Mouse (Mus musculus): ENCODE measurements around the gene Olfr1279. TPM values are rescaled to one million over a fixed set of nuclear protein-coding genes. Genes with fewer than 3 reads are reported as not detected.
"Not testable (repeated sequence)": the region's sequence is repeated elsewhere in the genome, so short reads cannot be mapped to it uniquely, and the experiment has no call there.

Olfr1279 gene
- not detected in 2 replicates for polyA plus RNA-seq (2012; ENCODE audit: insufficient read depth, insufficient read length, missing spikeins)

DNA sequence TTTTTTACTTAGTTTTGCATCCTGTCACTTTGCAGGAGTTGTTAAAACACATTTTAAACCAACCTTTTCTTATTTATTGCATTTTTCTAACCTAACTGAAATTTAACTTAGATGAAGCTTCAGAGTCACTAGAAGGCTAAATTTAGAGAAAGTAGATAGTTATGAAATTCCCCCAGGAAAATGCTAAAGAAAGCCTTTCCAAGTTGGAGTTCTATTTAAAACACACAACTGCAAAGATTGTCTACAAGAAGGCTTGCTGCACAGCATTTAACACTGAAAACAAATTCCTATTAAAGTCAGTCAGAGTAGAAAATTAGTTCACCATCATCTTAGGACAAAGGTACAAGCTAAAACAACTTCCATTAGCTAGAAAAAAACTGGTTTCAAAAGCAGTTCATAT, at the start of gene Olfr1279:
Gene Olfr1279, plus strand, starts transcription at position 262 of the 400 bp plus-strand sequence.
- TF ChIP-seq POLR2A (IDR thresholded peaks at IDR 0.05; ENCODE audit: borderline replicate concordance, low read depth, low read length), result no peak
- no peak for TF ChIP-seq CTCF (IDR thresholded peaks at IDR 0.05; ENCODE audit: low read depth, low read length)
- no peak within 1 kb of the TSS for H3K4me3 ChIP-seq (ENCODE audit: insufficient read depth, low read length)
- H3K27ac ChIP-seq (ENCODE audit: insufficient read depth, low read depth, low read length), result no peak within 1 kb of the TSS
- no peaks in the 10 kb centered on the region for H3K4me1 ChIP-seq (ENCODE audit: control insufficient read depth, insufficient read depth, low read length)

DNA sequence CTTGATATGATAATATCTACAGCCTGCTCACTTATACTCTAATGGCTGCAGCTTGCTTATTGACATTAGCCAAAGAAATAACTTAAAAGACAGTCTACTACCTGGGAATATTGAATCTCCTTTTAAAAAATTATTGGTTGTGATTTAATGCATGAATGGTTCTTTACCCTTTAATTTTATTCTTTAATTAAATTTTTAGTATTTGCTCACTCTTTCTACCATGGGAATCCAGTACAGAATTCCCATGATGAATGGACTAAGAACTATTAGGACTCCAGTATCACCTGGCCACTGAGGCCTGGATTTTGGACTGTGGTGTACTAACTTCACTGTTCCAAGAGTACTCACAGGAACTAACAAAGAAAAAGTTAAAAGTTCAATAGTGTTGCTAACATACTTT, 46.2 kb upstream of the Olfr1279 start, which contains the start of gene Olfr1276:
Gene Olfr1276, plus strand, starts transcription at position 301 of the 400 bp plus-strand sequence.
- Histone ChIP-seq H3K4me3 (ENCODE audit: insufficient read depth, low read length) (no peak within 1 kb of the TSS), H3K27ac (ENCODE audit: insufficient read depth, low read depth, low read length) (no peak within 1 kb of the TSS), H3K4me1 (ENCODE audit: control insufficient read depth, insufficient read depth, low read length) (no peaks in the 10 kb centered on the region)
- TF ChIP-seq CTCF (IDR thresholded peaks at IDR 0.05; ENCODE audit: low read depth, low read length) (no peak), POLR2A (IDR thresholded peaks at IDR 0.05; ENCODE audit: borderline replicate concordance, low read depth, low read length) (no peak)

DNA sequence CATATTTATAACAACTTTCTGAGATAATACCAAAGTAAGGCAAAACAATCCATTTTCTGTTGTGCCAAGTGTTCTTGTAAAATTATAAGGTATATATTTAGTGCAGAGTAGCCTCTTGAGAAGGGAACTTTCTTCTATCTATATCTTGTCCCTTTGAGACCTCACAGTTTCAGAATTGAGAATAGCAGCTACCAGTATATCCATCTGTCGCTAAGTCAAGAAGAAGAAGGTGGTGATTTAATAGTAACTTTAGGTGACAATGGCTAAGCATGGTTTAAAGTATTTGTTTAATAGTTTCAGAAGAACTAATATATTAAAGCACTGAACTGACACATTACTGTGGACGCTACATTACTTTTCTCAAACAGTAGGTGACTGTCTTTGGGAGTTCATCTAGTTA, 26.4 kb upstream of the Olfr1279 start, which contains the start of gene Olfr1277:
Gene Olfr1277, minus strand, starts transcription at position 101 of the 400 bp plus-strand sequence.
- Histone ChIP-seq H3K4me3 (ENCODE audit: insufficient read depth, low read length) (no peak within 1 kb of the TSS), H3K27ac (ENCODE audit: insufficient read depth, low read depth, low read length) (no peak within 1 kb of the TSS), H3K4me1 (ENCODE audit: control insufficient read depth, insufficient read depth, low read length) (no peaks in the 10 kb centered on the region)
- TF ChIP-seq POLR2A (IDR thresholded peaks at IDR 0.05; ENCODE audit: borderline replicate concordance, low read depth, low read length) (no peak), CTCF (IDR thresholded peaks at IDR 0.05; ENCODE audit: low read depth, low read length) (no peak)

DNA sequence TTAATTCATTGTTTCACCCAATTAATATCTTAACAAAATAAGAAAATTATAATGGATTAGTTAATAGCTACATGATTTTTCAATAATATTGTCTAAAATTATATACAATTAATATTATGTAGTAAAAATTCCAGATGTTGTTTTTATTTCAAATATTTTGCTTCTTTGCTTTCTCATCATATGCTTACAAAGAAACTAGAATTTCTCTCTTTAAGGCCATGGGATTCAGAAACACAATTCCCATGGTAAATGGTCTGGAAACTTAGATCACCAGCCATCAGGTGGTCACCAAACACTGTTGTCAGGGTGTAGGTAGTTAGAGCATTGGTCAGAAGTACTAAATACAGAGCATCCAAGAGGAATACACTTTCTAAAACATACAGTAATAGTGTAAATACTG, 10.6 kb upstream of the Olfr1279 start, which contains the start of gene Olfr1278:
Gene Olfr1278, plus strand, starts transcription at position 301 of the 400 bp plus-strand sequence.
- TF ChIP-seq POLR2A (IDR thresholded peaks at IDR 0.05; ENCODE audit: borderline replicate concordance, low read depth, low read length), result no peak
- TF ChIP-seq CTCF (IDR thresholded peaks at IDR 0.05; ENCODE audit: low read depth, low read length), result no peak
- H3K4me1 ChIP-seq (ENCODE audit: control insufficient read depth, insufficient read depth, low read length), result no peaks in the 10 kb centered on the region
- H3K27ac ChIP-seq (ENCODE audit: insufficient read depth, low read depth, low read length), result no peak within 1 kb of the TSS
- H3K4me3 ChIP-seq (ENCODE audit: insufficient read depth, low read length), result no peak within 1 kb of the TSS

DNA sequence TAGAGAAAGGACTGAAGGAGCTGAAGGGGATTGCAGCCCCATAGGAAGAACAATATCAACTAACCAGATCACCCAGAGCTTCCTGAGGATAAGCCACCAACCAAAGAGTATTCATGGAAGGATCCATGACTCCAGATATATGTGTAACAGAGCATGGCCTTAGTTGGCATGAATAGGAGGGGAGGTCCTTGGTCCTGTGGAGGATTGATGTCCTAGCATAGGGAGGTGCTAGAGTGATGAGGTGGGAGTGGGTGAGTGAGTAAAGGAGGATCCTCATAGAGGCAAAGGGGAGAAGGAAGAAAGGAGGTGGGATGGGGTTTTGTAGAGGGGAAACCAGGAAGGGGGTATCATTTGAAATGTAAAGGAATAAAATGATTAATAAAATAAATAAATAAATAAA, 1.9 kb upstream of the Olfr1279 start:
- Histone ChIP-seq H3K4me3 (ENCODE audit: insufficient read depth, low read length) (no peak overlapping the region), H3K4me1 (ENCODE audit: control insufficient read depth, insufficient read depth, low read length) (no peaks in the 10 kb centered on the region), H3K27ac (ENCODE audit: insufficient read depth, low read depth, low read length) (no peak overlapping the region)
- TF ChIP-seq CTCF (IDR thresholded peaks at IDR 0.05; ENCODE audit: low read depth, low read length), result no peak
- TF ChIP-seq POLR2A (IDR thresholded peaks at IDR 0.05; ENCODE audit: borderline replicate concordance, low read depth, low read length), result no peak

DNA sequence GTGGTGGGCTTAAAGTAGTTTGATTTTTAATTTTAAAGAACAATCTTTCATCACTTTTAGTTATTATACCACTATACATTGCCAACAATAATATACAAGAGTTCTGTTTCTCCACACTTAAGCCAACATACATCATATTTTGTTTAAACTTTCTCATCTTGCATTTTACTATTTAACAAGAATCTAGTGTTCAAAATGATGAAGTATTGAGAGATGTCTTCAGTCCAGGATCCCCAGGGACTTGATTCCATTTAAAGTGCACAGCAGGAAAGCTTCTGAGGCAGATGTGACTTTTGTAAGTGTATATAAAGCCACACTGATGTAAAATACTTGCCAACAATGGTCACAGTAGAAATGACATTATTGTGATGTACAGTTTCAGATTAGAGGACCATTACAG, 13.3 kb downstream of the Olfr1279 start, which contains the start of gene Olfr1280:
Gene Olfr1280, plus strand, starts transcription at position 301 of the 400 bp plus-strand sequence.
- no peak within 1 kb of the TSS for H3K27ac ChIP-seq (ENCODE audit: insufficient read depth, low read depth, low read length)
- no peak within 1 kb of the TSS for H3K4me3 ChIP-seq (ENCODE audit: insufficient read depth, low read length)
- H3K4me1 ChIP-seq (ENCODE audit: control insufficient read depth, insufficient read depth, low read length), result no peaks in the 10 kb centered on the region
- TF ChIP-seq POLR2A (IDR thresholded peaks at IDR 0.05; ENCODE audit: borderline replicate concordance, low read depth, low read length) (no peak), CTCF (IDR thresholded peaks at IDR 0.05; ENCODE audit: low read depth, low read length) (no peak)

DNA sequence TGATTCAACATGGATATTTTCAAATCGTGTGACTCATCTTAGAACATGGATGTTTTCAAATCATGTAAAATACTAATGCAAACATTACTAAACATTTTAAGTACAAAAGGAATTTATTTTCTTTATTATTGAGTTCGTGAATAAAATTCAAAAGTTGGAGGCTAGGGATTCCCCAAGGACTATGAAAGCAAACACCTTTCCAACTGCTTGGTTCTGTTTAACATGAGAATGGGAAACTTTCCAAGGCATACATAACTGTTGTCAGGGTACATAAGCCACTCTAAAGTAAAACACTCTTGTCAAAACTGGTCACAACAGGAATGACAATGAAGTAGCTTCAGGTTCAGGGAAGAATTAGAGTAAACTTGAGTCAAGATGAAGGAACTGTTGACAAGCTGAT, 25.8 kb downstream of the Olfr1279 start, which contains the start of gene Olfr1281:
Gene Olfr1281, plus strand, starts transcription at position 301 of the 400 bp plus-strand sequence.
- no peak within 1 kb of the TSS for H3K27ac ChIP-seq (ENCODE audit: insufficient read depth, low read depth, low read length)
- no peak for TF ChIP-seq CTCF (IDR thresholded peaks at IDR 0.05; ENCODE audit: low read depth, low read length)
- no peak within 1 kb of the TSS for H3K4me3 ChIP-seq (ENCODE audit: insufficient read depth, low read length)
- no peaks in the 10 kb centered on the region for H3K4me1 ChIP-seq (ENCODE audit: control insufficient read depth, insufficient read depth, low read length)

DNA sequence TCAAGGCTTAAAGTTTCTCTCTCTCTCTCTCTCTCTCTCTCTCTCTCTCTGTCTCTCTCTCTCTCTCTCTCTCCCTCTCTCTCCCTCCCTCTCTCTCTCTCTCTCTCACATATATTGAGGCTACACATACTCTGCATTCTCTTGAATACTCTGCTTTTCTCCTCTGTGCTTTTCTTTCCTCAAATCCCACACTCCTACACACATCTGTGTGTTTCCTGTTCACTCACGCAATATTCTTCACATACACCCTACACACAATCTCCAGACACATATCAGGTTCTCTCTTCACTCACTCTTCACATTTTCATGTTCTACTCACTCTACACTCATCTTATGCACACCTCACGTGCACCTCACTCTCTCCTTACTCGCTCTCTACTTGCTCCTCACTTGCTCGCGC, 33.3 kb downstream of the Olfr1279 start:
- H3K4me3 ChIP-seq (ENCODE audit: insufficient read depth, low read length); H3K27ac ChIP-seq (ENCODE audit: insufficient read depth, low read depth, low read length); H3K4me1 ChIP-seq (ENCODE audit: control insufficient read depth, insufficient read depth, low read length): not testable (repeated sequence)

DNA sequence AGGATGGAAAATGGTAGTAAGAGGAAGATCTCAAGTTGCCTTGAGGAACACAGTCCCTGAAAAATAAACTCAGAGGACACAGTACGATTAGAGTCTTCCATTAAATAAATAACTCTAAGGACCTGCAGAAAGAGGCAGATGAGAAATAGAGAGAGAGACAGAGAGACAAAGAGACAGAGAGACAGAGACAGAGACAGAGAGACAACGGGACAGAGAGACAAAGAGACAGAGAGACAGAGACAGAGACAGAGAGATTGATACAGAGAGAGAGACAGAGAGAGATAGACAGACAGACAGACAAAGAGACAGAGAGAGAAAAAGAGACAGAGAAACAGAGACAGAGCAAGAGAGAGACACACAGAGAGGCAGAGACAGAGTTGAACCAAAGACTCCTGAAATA, 35.5 kb downstream of the Olfr1279 start, which contains the start of gene Olfr1282:
Gene Olfr1282, minus strand, starts transcription at position 101 of the 400 bp plus-strand sequence.
- no peak within 1 kb of the TSS for H3K4me3 ChIP-seq (ENCODE audit: insufficient read depth, low read length)
- TF ChIP-seq CTCF (IDR thresholded peaks at IDR 0.05; ENCODE audit: low read depth, low read length), result no peak
- no peak for TF ChIP-seq POLR2A (IDR thresholded peaks at IDR 0.05; ENCODE audit: borderline replicate concordance, low read depth, low read length)
- H3K4me1 ChIP-seq (ENCODE audit: control insufficient read depth, insufficient read depth, low read length), result no peaks in the 10 kb centered on the region
- no peak within 1 kb of the TSS for H3K27ac ChIP-seq (ENCODE audit: insufficient read depth, low read depth, low read length)

Other genes starting within 250 kb of the Olfr1279 start
- gene Gm13941, start 194.7 kb upstream of the Olfr1279 start, polyA plus RNA-seq (2012; ENCODE audit: insufficient read depth, insufficient read length, missing spikeins), result not detected in 2 replicates
- gene Gm15130, start 147.7 kb upstream of the Olfr1279 start, polyA plus RNA-seq (2012; ENCODE audit: insufficient read depth, insufficient read length, missing spikeins), result not detected in 2 replicates
- gene 4930430A15Rik, start 71.0 kb upstream of the Olfr1279 start, polyA plus RNA-seq (2012; ENCODE audit: insufficient read depth, insufficient read length, missing spikeins), result not detected in 2 replicates
- gene Olfr1275, start 65.3 kb upstream of the Olfr1279 start, polyA plus RNA-seq (2012; ENCODE audit: insufficient read depth, insufficient read length, missing spikeins), result not detected in 2 replicates
- gene Olfr1276, start 46.1 kb upstream of the Olfr1279 start, polyA plus RNA-seq (2012; ENCODE audit: insufficient read depth, insufficient read length, missing spikeins), result not detected in 2 replicates
- 0.13 TPM in 1 of 2 replicates, not detected in the other for gene Olfr1277, start 26.5 kb upstream of the Olfr1279 start, polyA plus RNA-seq (2012; ENCODE audit: insufficient read depth, insufficient read length, missing spikeins)
- gene Olfr1278, start 10.5 kb upstream of the Olfr1279 start, polyA plus RNA-seq (2012; ENCODE audit: insufficient read depth, insufficient read length, missing spikeins), result not detected in 2 replicates
- not detected in 2 replicates for gene Olfr1280, start 13.4 kb downstream of the Olfr1279 start, polyA plus RNA-seq (2012; ENCODE audit: insufficient read depth, insufficient read length, missing spikeins)
- gene Olfr1281, start 25.9 kb downstream of the Olfr1279 start, polyA plus RNA-seq (2012; ENCODE audit: insufficient read depth, insufficient read length, missing spikeins), result 0.16 TPM in 1 of 2 replicates, not detected in the other
- not detected in 2 replicates for gene Olfr1282, start 35.4 kb downstream of the Olfr1279 start, polyA plus RNA-seq (2012; ENCODE audit: insufficient read depth, insufficient read length, missing spikeins)
- gene Olfr1283, start 66.2 kb downstream of the Olfr1279 start, polyA plus RNA-seq (2012; ENCODE audit: insufficient read depth, insufficient read length, missing spikeins), result not detected in 2 replicates
- not detected in 2 replicates for gene Olfr1284, start 74.9 kb downstream of the Olfr1279 start, polyA plus RNA-seq (2012; ENCODE audit: insufficient read depth, insufficient read length, missing spikeins)
- not detected in 2 replicates for gene Olfr1286, start 122.5 kb downstream of the Olfr1279 start, polyA plus RNA-seq (2012; ENCODE audit: insufficient read depth, insufficient read length, missing spikeins)
- gene Olfr1287, start 148.5 kb downstream of the Olfr1279 start, polyA plus RNA-seq (2012; ENCODE audit: insufficient read depth, insufficient read length, missing spikeins), result not detected in 2 replicates
- gene Olfr1288, start 173.5 kb downstream of the Olfr1279 start, polyA plus RNA-seq (2012; ENCODE audit: insufficient read depth, insufficient read length, missing spikeins), result not detected in 2 replicates
- not detected in 2 replicates for gene Olfr1289, start 180.2 kb downstream of the Olfr1279 start, polyA plus RNA-seq (2012; ENCODE audit: insufficient read depth, insufficient read length, missing spikeins)
- gene Olfr1290, start 193.2 kb downstream of the Olfr1279 start, polyA plus RNA-seq (2012; ENCODE audit: insufficient read depth, insufficient read length, missing spikeins), result not detected in 2 replicates
- not detected in 2 replicates for gene Olfr1291-ps1, start 196.5 kb downstream of the Olfr1279 start, polyA plus RNA-seq (2012; ENCODE audit: insufficient read depth, insufficient read length, missing spikeins)
- not detected in 2 replicates for gene Olfr1293-ps, start 224.6 kb downstream of the Olfr1279 start, polyA plus RNA-seq (2012; ENCODE audit: insufficient read depth, insufficient read length, missing spikeins)
- gene Olfr1294, start 239.7 kb downstream of the Olfr1279 start, polyA plus RNA-seq (2012; ENCODE audit: insufficient read depth, insufficient read length, missing spikeins), result not detected in 2 replicates